Mouse (Mus musculus) kidney, embryonic 16.5 days (tissue): ENCODE measurements around the gene Jmjd8. TPM values are rescaled to one million over a fixed set of nuclear protein-coding genes. Genes with fewer than 3 reads are reported as not detected.

ENCODE experiments used
- ATAC-seq: fragments of 200-750 bp; cut with Nextera tagmentation; 2 replicates; pipeline ENCODE4 v1.8.0; 2017; ENCODE audit warnings: moderate TSS enrichment; ENCODE audit not compliant: low FRiP score, low TSS enrichment
- H3K27ac ChIP-seq: fragments of 300-500 bp; sonication (generic); 2 replicates; pipeline ENCODE4 v1.5.1; 2014; ENCODE audit warnings: low read length
- H3K27me3 ChIP-seq: fragments of 300-500 bp; sonication (generic); 2 replicates; pipeline ENCODE4 v1.6.1; 2014; ENCODE audit warnings: low read length, control low read depth, mixed read lengths; ENCODE audit not compliant: insufficient read depth
- H3K36me3 ChIP-seq: fragments of 300-500 bp; sonication (generic); 2 replicates; pipeline ENCODE4 v1.6.1; 2014; ENCODE audit warnings: low read length, control low read depth, mixed read lengths; ENCODE audit not compliant: insufficient read depth
- H3K4me1 ChIP-seq: fragments of 300-500 bp; sonication (generic); 2 replicates; pipeline ENCODE4 v1.6.1; 2014; ENCODE audit warnings: low read length, control low read depth, mixed read lengths; ENCODE audit not compliant: insufficient read depth
- H3K4me2 ChIP-seq: fragments of 300-500 bp; sonication (generic); replicated peaks from 2 replicates; pipeline ENCODE4 v1.6.1; 2014; ENCODE audit warnings: low read depth, low read length
- H3K4me3 ChIP-seq: fragments of 300-500 bp; sonication (generic); 2 replicates; pipeline ENCODE4 v1.5.1; 2014; ENCODE audit warnings: mild to moderate bottlenecking, low read length
- H3K9ac ChIP-seq: fragments of 300-500 bp; sonication (generic); replicated peaks from 2 replicates; pipeline ENCODE4 v1.6.1; 2014; ENCODE audit warnings: low read length
- H3K9me3 ChIP-seq: fragments of 300-500 bp; sonication (generic); 2 replicates; pipeline ENCODE4 v1.6.1; 2016; ENCODE audit warnings: low read length, control low read depth
- WGBS: fragments of 180-500 bp; shearing (Covaris S2); extraction: QIAGEN DNeasy Blood & Tissue Kit; methylation state at CpG from one replicate; pipeline ENCODE4 v1.1.7; 2014; 5-methylcytosine and 5-hydroxymethylcytosine counted together
- polyA plus RNA-seq: library from polyadenylated mRNA; unstranded; fragments of >200 nt; fragmentation: Nextera tagmentation; extraction: Ambion mirVana; gene quantifications from 2 replicates; pipeline ENCODE4 v1.2.1, GENCODE M21; 2015

Jmjd8 gene
- polyA plus RNA-seq, 1 experiment from 2014 or later, result 72.3 TPM

DNA sequence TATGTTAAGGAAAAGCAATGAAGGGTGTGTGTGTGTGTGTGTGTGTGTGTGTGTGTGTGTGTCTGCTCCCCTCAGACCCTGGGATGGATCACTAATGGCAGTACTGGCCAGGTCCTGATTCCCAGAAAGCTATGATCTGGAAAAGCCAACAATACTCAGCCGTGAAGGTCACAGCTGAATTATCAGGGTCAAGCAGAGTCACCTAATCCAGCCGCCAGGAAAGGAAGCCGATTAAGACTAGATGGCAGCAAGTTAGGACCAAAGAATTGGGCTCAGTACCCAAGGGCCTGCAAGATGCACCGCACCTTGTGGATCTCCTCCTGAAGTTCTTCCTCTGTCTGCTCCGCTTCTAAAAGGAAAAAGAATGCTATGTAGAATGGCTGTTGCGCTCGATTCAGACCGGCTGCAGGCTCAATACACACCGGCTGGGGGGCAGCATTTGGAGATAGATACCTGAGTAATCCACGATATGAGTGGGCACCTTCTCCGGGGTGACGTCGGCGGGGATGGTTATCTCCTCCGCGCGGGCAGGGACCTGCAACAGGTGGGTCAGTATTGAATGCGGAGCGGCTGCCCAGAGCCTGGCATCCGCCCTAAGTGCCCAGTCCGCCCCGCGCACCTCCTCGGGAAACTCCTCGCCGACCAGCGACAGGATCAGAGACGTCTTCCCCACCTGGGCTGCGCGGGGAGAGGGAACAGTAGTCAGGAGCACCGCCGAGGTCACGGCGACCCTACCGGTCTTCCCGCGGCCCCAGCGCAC lies 15.1 kb downstream of the Jmjd8 start:
- Histone ChIP-seq H3K36me3 (peaks cover 51% of the 10 kb centered on the region), H3K4me2 (peak overlapping the region; percentile 81), H3K4me1 (peaks cover 16% of the 10 kb centered on the region), H3K9me3 (no peaks in the 10 kb centered on the region), H3K27me3 (no peaks in the 10 kb centered on the region), H3K9ac (peak overlapping the region; percentile 77), H3K27ac (peak overlapping the region; percentile 85), H3K4me3 (peak overlapping the region; percentile 75)
- ATAC-seq, result peak; percentile 33; the same call in 1 of the 2 replicates
- under 1% methylated on average over 38 of the region's 38 CpGs for WGBS

DNA sequence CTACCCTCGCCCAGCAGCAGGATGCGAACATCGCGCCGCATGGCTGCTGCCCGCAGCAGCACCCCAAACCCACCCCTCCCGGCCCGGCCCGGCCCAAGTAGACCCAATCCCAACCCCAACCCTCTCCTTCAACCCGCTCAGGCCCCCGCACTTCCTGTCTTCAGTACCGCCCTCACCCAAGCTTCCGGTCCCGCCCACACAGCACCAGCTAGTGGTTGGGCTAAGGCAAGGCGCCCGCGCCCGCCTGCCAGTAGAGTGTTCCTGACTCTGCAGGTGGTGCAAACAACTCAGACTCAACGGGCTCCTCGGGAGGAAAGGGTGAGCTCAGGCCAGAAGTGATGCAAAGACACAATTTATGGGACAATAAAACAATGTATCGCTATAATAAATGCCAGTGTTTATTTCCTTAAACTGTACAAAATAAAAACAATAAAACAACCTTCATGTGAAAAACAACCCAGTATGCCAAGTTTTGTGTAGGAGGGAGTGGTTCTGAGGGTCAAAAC lies 15.8 kb downstream of the Jmjd8 start, which contains the start of gene Rhot2:
TSS of gene Rhot2 (minus strand) at position 456 of the 506 bp plus-strand sequence.
- Histone ChIP-seq H3K27me3 (no peaks in the 10 kb centered on the region), H3K4me2 (peak within 1 kb of the TSS; percentile 81), H3K9ac (peak within 1 kb of the TSS; percentile 77), H3K27ac (peak within 1 kb of the TSS; percentile 85), H3K4me3 (peak within 1 kb of the TSS; percentile 75), H3K4me1 (peaks cover 16% of the 10 kb centered on the region), H3K9me3 (no peaks in the 10 kb centered on the region), H3K36me3 (peaks cover 51% of the 10 kb centered on the region)
- peak; percentile 94 for ATAC-seq
- WGBS, result 0% methylated on average over 21 of the region's 21 CpGs

DNA sequence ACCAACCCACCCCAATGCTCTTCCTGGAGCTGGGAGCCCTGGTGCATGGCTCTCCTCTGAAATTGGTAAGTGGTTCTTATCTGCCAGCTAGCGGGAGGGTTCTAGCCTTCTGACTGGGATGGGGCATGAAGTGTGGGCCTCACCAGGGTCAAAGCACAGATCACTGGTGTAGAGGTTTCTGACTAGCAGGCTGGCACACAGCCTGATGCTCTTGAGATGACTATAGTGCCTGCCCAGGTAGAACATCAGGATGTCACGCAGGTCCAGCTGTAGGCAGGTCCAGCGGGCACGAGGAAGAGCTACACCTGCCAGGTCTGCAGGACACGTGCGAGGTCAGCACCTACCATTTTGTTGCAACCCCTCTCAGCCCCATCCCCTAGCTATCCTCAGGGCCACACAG lies 31.6 kb downstream of the Jmjd8 start:
- Histone ChIP-seq H3K9me3 (no peaks in the 10 kb centered on the region), H3K4me3 (peak overlapping the region; percentile 65)
- 84% methylated on average over 6 of the region's 6 CpGs for WGBS

DNA sequence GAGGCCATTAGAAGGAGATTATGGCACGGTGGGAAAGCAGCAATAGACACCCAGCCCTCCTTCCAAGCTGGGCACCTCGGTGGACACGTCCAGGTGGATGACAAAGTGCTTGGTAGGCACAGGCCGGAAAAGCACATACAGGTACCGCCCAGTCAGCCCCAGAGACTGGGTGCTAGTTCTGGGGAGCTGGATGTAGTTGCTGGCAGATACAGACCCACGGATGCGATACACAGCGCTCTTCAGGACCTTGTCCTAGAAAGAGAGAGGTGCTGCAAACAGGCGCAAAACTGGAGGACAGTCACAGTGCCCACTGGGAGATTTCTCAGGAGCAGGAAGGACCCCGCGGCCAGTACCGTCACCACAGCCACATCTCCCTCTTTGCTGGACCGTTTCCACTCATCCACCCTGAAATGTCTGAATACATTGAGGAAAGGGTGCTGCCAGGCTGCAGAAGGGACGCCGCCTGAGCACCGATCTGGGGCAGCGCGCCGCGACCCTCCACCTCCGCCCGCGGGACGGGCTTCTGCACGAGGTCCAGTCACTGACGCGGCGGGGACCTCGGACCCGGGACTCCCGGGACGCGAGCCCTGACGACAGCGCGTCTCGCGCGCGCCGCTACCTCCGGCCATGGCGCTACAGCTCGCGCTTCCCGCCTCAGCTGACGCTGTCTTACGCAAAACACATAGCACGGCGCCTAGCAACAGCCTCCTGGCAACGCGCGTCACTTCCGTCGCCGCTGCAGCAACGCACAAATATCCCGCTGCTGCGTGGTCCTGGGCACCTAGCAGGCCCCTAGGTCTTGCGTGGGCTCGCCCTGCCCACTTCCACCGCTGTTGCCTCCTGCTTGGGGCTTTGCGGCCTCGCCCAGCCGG lies 32.4 kb downstream of the Jmjd8 start, which contains the start of gene Wdr90:
TSS of gene Wdr90 (minus strand) at position 670 of the 872 bp plus-strand sequence.
- peaks cover 9% of the 10 kb centered on the region for H3K36me3 ChIP-seq
- peak within 1 kb of the TSS; percentile 89 for H3K27ac ChIP-seq
- peaks cover 17% of the 10 kb centered on the region for H3K4me1 ChIP-seq
- peak within 1 kb of the TSS; percentile 95 for H3K4me2 ChIP-seq
- peak; percentile 93 for ATAC-seq
- H3K4me3 ChIP-seq, result peak within 1 kb of the TSS; percentile 65
- H3K27me3 ChIP-seq, result no peaks in the 10 kb centered on the region
- peak within 1 kb of the TSS; percentile 93 for H3K9ac ChIP-seq
- H3K9me3 ChIP-seq, result no peaks in the 10 kb centered on the region
- WGBS, result 3% methylated on average over 65 of the region's 65 CpGs

More for the DNA sequence above, 31.6 kb downstream of the Jmjd8 start:
- Histone ChIP-seq H3K36me3 (peaks cover 8% of the 10 kb centered on the region), H3K4me1 (peaks cover 17% of the 10 kb centered on the region), H3K4me2 (peak overlapping the region; percentile 95), H3K27ac (no peak overlapping the region), H3K9ac (peak overlapping the region; percentile 93), H3K27me3 (no peaks in the 10 kb centered on the region)
- no peak for ATAC-seq

DNA sequence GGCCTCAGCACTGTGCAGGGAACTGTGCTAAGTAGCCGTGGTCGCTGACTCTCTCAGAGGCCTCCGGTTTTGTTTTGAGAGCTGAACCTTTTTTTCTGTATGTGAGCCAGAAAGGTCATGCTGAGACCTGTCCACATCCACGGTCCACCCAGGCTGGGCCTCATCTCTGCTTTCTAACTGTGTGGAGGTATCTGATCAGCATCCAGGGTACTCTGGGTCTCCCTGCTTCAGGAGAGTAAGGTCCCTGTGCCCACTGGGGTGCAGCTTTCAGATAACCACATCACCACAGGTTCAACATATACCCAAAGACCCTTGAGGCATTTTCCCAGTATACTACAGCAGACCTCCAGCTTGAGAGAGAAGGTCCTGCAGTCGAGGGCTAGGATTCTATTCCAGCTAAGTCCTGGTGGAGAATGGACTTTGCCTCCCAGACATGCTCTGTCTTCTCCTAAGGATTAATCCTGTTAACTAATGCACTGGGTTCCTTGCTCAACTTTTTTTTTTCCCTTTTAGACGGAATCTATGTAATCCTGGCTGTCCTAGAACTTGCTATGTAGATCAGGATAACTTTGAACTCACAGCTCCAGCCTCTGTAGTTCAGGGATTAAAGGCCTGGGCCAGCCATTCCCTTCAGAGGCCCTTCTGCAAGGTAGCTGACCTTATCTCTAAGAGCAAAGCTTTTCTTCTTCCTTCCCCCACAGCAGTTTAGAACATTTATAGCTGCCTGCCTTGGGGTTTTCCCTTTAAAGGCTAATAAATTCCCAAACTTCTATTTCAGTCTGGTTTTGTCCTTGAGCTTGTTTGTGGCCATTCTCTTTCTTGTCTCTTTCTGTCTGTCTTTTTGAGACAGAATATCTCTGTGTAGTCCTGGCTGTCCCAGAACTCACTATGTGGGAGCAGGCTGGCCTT lies 33.3 kb downstream of the Jmjd8 start:
- H3K9ac ChIP-seq, result peak overlapping the region; percentile 93
- 13% methylated on average over 6 of the region's 6 CpGs for WGBS
- ATAC-seq, result peak; percentile 29
- peak overlapping the region; percentile 89 for H3K27ac ChIP-seq
- H3K27me3 ChIP-seq, result no peaks in the 10 kb centered on the region
- H3K36me3 ChIP-seq, result peaks cover 14% of the 10 kb centered on the region
- no peaks in the 10 kb centered on the region for H3K9me3 ChIP-seq
- peak overlapping the region; percentile 65 for H3K4me3 ChIP-seq
- H3K4me2 ChIP-seq, result peak overlapping the region; percentile 95
- H3K4me1 ChIP-seq, result peaks cover 17% of the 10 kb centered on the region

DNA sequence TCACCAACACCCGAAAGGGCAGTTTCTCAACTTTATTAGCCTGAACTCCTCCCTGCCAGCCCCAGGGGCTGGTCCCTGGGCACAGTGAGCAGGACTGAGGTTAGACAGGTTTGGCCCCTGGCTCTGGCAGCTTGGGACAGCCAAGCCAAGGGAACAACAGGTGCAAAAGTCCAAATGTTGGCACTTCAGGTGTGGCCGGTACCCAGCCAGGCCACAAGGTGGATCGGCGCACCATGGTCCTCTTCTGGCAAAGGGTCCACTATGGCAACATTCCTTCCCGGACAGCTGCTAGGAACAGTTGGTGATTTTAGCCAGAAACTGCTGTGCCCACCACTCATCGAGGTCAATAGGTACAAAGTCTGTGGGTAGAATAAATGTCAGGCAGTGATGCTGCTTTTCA lies 35.0 kb downstream of the Jmjd8 start:
- Histone ChIP-seq H3K27me3 (no peaks in the 10 kb centered on the region), H3K36me3 (peaks cover 14% of the 10 kb centered on the region), H3K4me3 (no peak overlapping the region), H3K27ac (no peak overlapping the region), H3K9ac (no peak overlapping the region), H3K9me3 (no peaks in the 10 kb centered on the region), H3K4me2 (no peak overlapping the region), H3K4me1 (peaks cover 27% of the 10 kb centered on the region)
- no peak for ATAC-seq
- WGBS, result 89% methylated on average over 6 of the region's 6 CpGs

DNA sequence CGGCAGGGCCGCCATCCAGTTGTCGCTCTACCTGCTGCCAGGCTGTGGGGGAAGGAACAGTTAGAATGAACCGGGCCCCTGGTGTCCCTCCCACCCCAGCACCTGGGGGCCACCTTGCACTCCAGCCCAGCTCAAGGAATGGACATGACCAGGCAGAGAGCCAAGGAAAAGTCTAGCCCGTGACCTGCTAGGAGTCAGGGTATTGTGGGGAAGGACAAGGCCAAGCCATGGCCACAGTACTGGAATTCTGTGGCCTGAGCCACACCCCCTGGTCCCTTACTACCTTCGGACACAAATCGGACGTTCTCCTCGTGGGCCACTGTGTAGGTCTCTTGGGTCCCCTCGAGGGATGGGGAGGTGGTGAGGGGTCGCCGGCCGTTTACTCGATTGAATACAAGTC lies 35.6 kb downstream of the Jmjd8 start:
- WGBS, result 87% methylated on average over 14 of the region's 14 CpGs
- ATAC-seq, result no peak
- Histone ChIP-seq H3K9ac (no peak overlapping the region), H3K27ac (no peak overlapping the region), H3K4me2 (no peak overlapping the region), H3K27me3 (no peaks in the 10 kb centered on the region), H3K4me1 (peaks cover 31% of the 10 kb centered on the region), H3K36me3 (peaks cover 14% of the 10 kb centered on the region), H3K9me3 (no peaks in the 10 kb centered on the region), H3K4me3 (no peak overlapping the region)

DNA sequence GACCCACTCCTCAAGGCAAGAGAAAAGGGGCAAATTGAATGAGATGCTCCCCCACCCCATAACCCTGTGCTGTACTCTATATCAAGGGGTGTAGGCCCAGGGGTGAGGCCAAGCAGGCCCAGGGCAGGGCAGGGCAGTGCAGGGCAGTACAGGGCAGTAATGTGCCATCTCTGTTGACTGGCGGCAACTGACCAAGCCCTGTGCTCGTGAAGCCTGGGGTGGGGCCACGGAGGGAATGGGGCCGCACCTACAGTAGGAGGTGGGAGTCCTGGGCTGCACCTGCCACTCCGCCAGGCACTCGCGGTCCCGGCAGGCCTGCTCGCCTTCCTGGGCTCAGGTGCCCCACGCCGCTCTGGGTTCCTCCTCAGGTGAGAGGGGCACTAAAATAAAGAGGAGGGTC lies 36.6 kb downstream of the Jmjd8 start:
- H3K4me2 ChIP-seq, result no peak overlapping the region
- no peak for ATAC-seq
- peaks cover 14% of the 10 kb centered on the region for H3K36me3 ChIP-seq
- H3K27ac ChIP-seq, result no peak overlapping the region
- 85% methylated on average over 11 of the region's 11 CpGs for WGBS
- no peak overlapping the region for H3K9ac ChIP-seq
- peaks cover 29% of the 10 kb centered on the region for H3K4me1 ChIP-seq
- H3K27me3 ChIP-seq, result no peaks in the 10 kb centered on the region
- no peaks in the 10 kb centered on the region for H3K9me3 ChIP-seq
- no peak overlapping the region for H3K4me3 ChIP-seq

DNA sequence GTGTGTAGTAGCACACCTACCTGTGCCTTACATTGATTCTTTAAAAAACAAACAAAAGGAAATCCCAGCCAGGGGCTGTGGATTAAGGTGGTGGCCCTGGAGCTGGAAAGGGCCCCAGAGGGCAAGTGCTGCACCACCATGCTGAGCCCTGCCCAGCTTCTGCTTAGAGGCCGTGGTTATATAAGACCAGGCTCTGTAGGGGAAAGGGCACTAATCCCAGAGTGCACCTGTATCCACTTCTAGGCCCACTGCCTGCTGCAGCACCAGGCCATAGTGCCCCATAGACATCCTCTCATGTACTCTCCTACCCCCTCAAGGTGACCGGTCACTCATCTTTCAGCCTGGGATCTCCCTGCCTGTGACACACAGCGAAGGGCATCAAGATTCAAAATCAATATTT lies 37.5 kb downstream of the Jmjd8 start:
- Histone ChIP-seq H3K4me1 (peaks cover 23% of the 10 kb centered on the region), H3K4me2 (no peak overlapping the region)
- 95% methylated on average over 3 of the region's 3 CpGs for WGBS

More for the DNA sequence above, 37.5 kb downstream of the Jmjd8 start:
- ATAC-seq, result no peak
- no peaks in the 10 kb centered on the region for H3K27me3 ChIP-seq
- H3K27ac ChIP-seq, result no peak overlapping the region
- peaks cover 14% of the 10 kb centered on the region for H3K36me3 ChIP-seq
- 0 out of 2 replicates have a peak overlapping the region, but pooled peaks have one; percentile 26 for H3K9ac ChIP-seq
- no peaks in the 10 kb centered on the region for H3K9me3 ChIP-seq
- no peak overlapping the region for H3K4me3 ChIP-seq
